Mouse (Mus musculus) ES-Bruce4 (cell line): Measurements from ENCODE around the gene Sema5b. TPM values are rescaled to one million over a fixed set of nuclear protein-coding genes. Genes with fewer than 3 reads are reported as not detected.
A peak's percentile ranks its signal among the peaks of the same experiment; 100 is the strongest.
"Not testable (repeated sequence)": the region's sequence is repeated elsewhere in the genome, so short reads cannot be mapped to it uniquely, and the experiment has no call there.

Experiments used
- H3K27ac ChIP-seq: 2 replicates; pipeline ENCODE4 v1.5.1; 2012; ENCODE audit warnings: low read length, inconsistent platforms; ENCODE audit not compliant: insufficient read depth
- H3K27me3 ChIP-seq: 2 replicates; pipeline ENCODE4 v1.6.1; 2012; ENCODE audit warnings: mild to moderate bottlenecking, low read length, inconsistent platforms; ENCODE audit not compliant: control insufficient read depth, poor library complexity, insufficient read depth, severe bottlenecking
- H3K36me3 ChIP-seq: 2 replicates; pipeline ENCODE4 v1.6.1; 2012; ENCODE audit warnings: inconsistent platforms, mild to moderate bottlenecking, low read length, moderate library complexity; ENCODE audit not compliant: control insufficient read depth, poor library complexity, insufficient read depth, severe bottlenecking
- H3K4me1 ChIP-seq: one replicate; pipeline ENCODE4 v1.8.1; 2011; ENCODE audit warnings: low read length; ENCODE audit not compliant: control insufficient read depth, insufficient read depth
- H3K4me3 ChIP-seq: 2 replicates; pipeline ENCODE4 v1.5.1; 2011; ENCODE audit warnings: low read depth, mild to moderate bottlenecking, low read length
- H3K9ac ChIP-seq: 2 replicates; pipeline ENCODE4 v1.6.1; 2012; ENCODE audit warnings: low read depth, mild to moderate bottlenecking, inconsistent platforms; ENCODE audit not compliant: poor library complexity, severe bottlenecking
- H3K9me3 ChIP-seq: replicated peaks from 2 replicates; pipeline ENCODE4 v1.6.1; 2012; ENCODE audit warnings: mild to moderate bottlenecking, low read length, inconsistent platforms; ENCODE audit not compliant: control insufficient read depth, poor library complexity, insufficient read depth, severe bottlenecking
- CTCF ChIP-seq: IDR thresholded peaks from one replicate; pipeline ENCODE4 v1.8.1; 2011; ENCODE audit warnings: low read depth, low read length
- EP300 ChIP-seq: IDR thresholded peaks from 2 replicates; pipeline ENCODE4 v1.6.1; 2011; ENCODE audit warnings: low read depth, low read length; ENCODE audit not compliant: insufficient read depth
- POLR2A ChIP-seq: IDR thresholded peaks from one replicate; pipeline ENCODE4 v1.8.1; 2011; ENCODE audit warnings: low read length; ENCODE audit not compliant: insufficient read depth
- polyA plus RNA-seq: library from polyadenylated mRNA; stranded (reverse); fragments of >200 nt; gene quantifications from 2 replicates; pipeline ENCODE4 v1.2.4, GENCODE M21; 2011; ENCODE audit warnings: low read depth; ENCODE audit not compliant: missing spikeins, insufficient read depth, insufficient read length

Sema5b gene
- polyA plus RNA-seq, 1 experiment, result 1.6 TPM

DNA sequence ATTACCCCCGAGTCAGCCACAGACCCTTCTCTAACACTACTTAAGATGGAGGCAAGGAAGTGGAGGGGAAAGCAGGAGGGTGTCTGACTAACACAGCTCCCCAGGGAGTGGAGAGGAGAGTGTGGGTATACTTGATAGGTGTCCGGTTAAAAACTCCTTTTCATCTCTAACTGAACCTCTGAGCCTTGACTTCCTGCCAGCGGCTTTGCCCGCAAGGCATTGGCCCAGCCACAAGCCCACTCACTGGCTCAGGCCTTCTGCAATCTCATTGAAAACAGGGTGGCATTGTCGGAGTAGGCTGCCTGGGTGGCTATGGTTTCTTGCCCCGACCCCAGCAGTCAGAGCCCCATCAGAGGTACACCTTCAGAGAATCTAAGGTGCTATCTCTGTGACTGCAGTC lies 20.6 kb downstream of the Sema5b start:
- Histone ChIP-seq H3K27ac (no peak overlapping the region), H3K4me1 (no peaks in the 10 kb centered on the region), H3K9ac (no peak overlapping the region), H3K4me3 (no peak overlapping the region), H3K9me3 (no peaks in the 10 kb centered on the region), H3K27me3 (no peaks in the 10 kb centered on the region), H3K36me3 (no peaks in the 10 kb centered on the region)
- no peak for TF ChIP-seq EP300
- TF ChIP-seq CTCF, result no peak
- TF ChIP-seq POLR2A, result no peak

GRCm38 (mm10) chr16:35564246-35564905 lies 23.4 kb downstream of the Sema5b start:
- no peaks in the 10 kb centered on the region for H3K27me3 ChIP-seq
- H3K9ac ChIP-seq, result no peak overlapping the region
- H3K4me3 ChIP-seq, result no peak overlapping the region
- no peaks in the 10 kb centered on the region for H3K9me3 ChIP-seq
- no peak overlapping the region for H3K27ac ChIP-seq
- no peaks in the 10 kb centered on the region for H3K4me1 ChIP-seq
- TF ChIP-seq EP300, result 0 out of 2 replicates have a peak, but pooled peaks have one; percentile 22
- no peak for TF ChIP-seq POLR2A
- TF ChIP-seq CTCF, result no peak
- H3K36me3 ChIP-seq, result no peaks in the 10 kb centered on the region

DNA sequence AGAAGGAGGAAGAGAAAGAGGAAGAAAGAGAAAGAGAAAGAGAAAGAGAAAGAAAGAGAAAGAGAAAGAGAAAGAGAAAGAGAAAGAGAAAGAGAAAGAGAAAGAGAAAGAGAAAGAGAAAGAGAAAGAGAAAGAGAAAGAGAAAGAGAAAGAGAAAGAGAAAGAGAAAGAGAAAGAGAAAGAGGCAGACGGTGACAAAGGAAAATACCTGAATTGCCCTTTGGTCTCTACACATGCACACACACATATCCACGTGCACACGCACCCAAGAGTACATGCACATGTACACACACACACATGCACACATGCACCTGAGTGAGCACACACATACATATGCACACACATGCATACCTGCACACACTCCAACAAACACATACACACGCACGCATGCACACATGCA lies 24.7 kb downstream of the Sema5b start:
- not testable (repeated sequence) for H3K9ac ChIP-seq, H3K27me3 ChIP-seq, H3K9me3 ChIP-seq, H3K4me3 ChIP-seq, H3K27ac ChIP-seq, H3K4me1 ChIP-seq, H3K36me3 ChIP-seq

DNA sequence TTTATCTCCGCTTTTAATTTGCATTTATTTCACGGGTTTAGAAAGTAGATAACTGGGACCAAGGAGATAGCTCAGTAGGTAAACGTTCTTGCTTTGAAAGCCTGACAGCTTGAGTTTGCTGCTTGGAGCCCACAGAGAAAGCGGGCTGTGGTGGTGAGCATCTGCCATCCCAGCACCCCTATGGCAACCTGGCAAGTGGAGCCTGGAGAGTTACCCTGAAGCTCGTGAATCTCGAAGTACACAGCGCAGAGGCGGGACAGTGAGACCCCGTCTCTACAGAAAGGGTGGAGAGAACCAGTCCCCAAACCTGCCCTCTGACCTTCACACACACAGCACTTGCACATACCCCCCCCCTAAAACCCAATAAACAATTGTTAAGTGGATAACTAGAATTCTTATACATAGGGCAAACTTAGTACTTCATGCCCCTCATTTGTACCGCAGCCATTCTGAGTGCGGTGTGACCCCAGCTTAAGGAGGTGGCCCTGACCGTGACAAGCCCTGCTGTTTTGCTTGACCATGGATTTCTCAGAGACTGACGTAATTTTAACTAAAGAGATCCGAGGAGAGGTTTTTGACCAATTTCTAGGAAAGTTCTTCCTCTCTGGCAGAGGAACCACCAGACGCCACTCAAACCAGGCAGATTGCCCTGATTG lies 27.4 kb downstream of the Sema5b start:
- TF ChIP-seq CTCF, result no peak
- no peak for TF ChIP-seq EP300
- TF ChIP-seq POLR2A, result no peak
- no peaks in the 10 kb centered on the region for H3K27me3 ChIP-seq
- H3K36me3 ChIP-seq, result no peaks in the 10 kb centered on the region
- H3K4me1 ChIP-seq, result no peaks in the 10 kb centered on the region
- no peak overlapping the region for H3K27ac ChIP-seq
- H3K4me3 ChIP-seq, result no peak overlapping the region
- no peak overlapping the region for H3K9ac ChIP-seq
- no peaks in the 10 kb centered on the region for H3K9me3 ChIP-seq

DNA sequence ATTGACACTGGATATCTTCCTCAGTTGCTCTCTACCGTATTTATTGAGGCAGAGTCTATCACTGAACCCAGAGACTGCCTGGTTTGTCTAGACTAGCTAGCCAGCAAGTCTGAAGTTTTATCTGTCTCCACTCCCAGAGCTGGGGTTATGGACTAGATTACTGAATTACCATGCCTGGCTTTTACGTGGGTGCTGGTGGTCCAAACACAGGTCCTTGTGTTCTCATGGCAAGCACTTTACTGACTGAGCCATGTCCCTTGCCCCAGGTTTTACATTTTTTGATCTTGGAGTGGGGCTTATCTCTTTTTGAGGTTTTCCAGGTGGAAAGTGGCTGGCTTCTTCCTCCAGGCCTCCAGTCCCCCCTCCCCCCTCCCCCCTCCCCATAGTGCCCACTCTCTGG lies 28.4 kb downstream of the Sema5b start:
- Histone ChIP-seq H3K9me3 (no peaks in the 10 kb centered on the region), H3K36me3 (no peaks in the 10 kb centered on the region)

GRCm38 (mm10) chr16:35569758-35570157 lies 28.8 kb downstream of the Sema5b start:
- Histone ChIP-seq H3K27ac (no peak overlapping the region), H3K27me3 (no peaks in the 10 kb centered on the region), H3K36me3 (no peaks in the 10 kb centered on the region), H3K9me3 (no peaks in the 10 kb centered on the region), H3K4me3 (no peak overlapping the region), H3K9ac (no peak overlapping the region), H3K4me1 (no peaks in the 10 kb centered on the region)
- no peak for TF ChIP-seq CTCF
- no peak for TF ChIP-seq POLR2A
- TF ChIP-seq EP300, result no peak

More for the DNA sequence above, 28.4 kb downstream of the Sema5b start:
- TF ChIP-seq CTCF, result no peak
- no peak for TF ChIP-seq EP300
- TF ChIP-seq POLR2A, result no peak
- no peak overlapping the region for H3K27ac ChIP-seq
- no peaks in the 10 kb centered on the region for H3K4me1 ChIP-seq
- no peak overlapping the region for H3K4me3 ChIP-seq
- H3K27me3 ChIP-seq, result no peaks in the 10 kb centered on the region
- no peak overlapping the region for H3K9ac ChIP-seq
